Mouse (Mus musculus) B cell, adult 62 days (primary cell): ENCODE measurements around the gene Rab3gap2. TPM values are rescaled to one million over a fixed set of nuclear protein-coding genes. Genes with fewer than 3 reads are reported as not detected.

ENCODE experiments used
- total RNA-seq: library from RNA; stranded (reverse); gene quantifications from 4 replicates; pipeline ENCODE4 v1.2.4, GENCODE M21; 2023

Rab3gap2 gene
- total RNA-seq = 72.5 to 74.9 TPM (median 73.3 TPM) in 4 replicates

GRCm38 (mm10) chr1:185203909-185204661 is at the start of gene Rab3gap2:
TSS of gene Rab3gap2 (plus strand) at chr1:185204117.

GRCm38 (mm10) chr1:185328721-185329610 is 125.0 kb downstream of the Rab3gap2 start, which contains the start of gene Iars2:
TSS of gene Iars2 (minus strand) at chr1:185329396.

GRCm38 (mm10) chr1:185331983-185332430 is 128.1 kb downstream of the Rab3gap2 start, which contains the start of gene Bpnt1:
TSS of gene Bpnt1 (plus strand) at chr1:185332149.

Other genes starting within 250 kb of the Rab3gap2 start
- not detected in 4 replicates for gene Mark1, start 204.5 kb upstream of the Rab3gap2 start, total RNA-seq
- 27.7 to 33.0 TPM (median 30.9 TPM) in 4 replicates for gene Iars2, start 125.3 kb downstream of the Rab3gap2 start, total RNA-seq
- 17.4 to 28.0 TPM (median 19.9 TPM) in 4 replicates for gene Bpnt1, start 128.0 kb downstream of the Rab3gap2 start, total RNA-seq
- gene Eprs, start 158.9 kb downstream of the Rab3gap2 start, total RNA-seq = 100 to 116 TPM (median 107 TPM) in 4 replicates